Mouse (Mus musculus) liver, postnatal 0 days (tissue): ENCODE measurements around the gene Ano3. TPM values are rescaled to one million over a fixed set of nuclear protein-coding genes. Genes with fewer than 3 reads are reported as not detected.

Experiments
- ATAC-seq: fragments of 200-750 bp; cut with Nextera tagmentation; 2 replicates; pipeline ENCODE4 v1.8.0; 2017; ENCODE audit warnings: mild to moderate bottlenecking, moderate library complexity
- DNase-seq: peaks from one replicate; pipeline ENCODE4 v3.0.0-alpha.2; 2016
- H3K27ac ChIP-seq: fragments of 300-500 bp; sonication (generic); 2 replicates; pipeline ENCODE4 v1.5.1; 2014; ENCODE audit warnings: antibody characterized with exemption, moderate library complexity, mild to moderate bottlenecking, low read depth
- H3K27me3 ChIP-seq: fragments of 300-500 bp; sonication (generic); 2 replicates; pipeline ENCODE4 v1.6.1; 2014; ENCODE audit warnings: low read length, control low read depth, mixed read lengths; ENCODE audit not compliant: insufficient read depth
- H3K36me3 ChIP-seq: fragments of 300-500 bp; sonication (generic); replicated peaks from 2 replicates; pipeline ENCODE4 v1.6.1; 2014; ENCODE audit warnings: mild to moderate bottlenecking, control low read depth, low read length, moderate library complexity, mixed read lengths; ENCODE audit not compliant: insufficient read depth
- H3K4me1 ChIP-seq: fragments of 300-500 bp; sonication (generic); 2 replicates; pipeline ENCODE4 v1.6.1; 2014; ENCODE audit warnings: antibody characterized with exemption, mild to moderate bottlenecking, control low read depth; ENCODE audit not compliant: insufficient read depth
- H3K4me2 ChIP-seq: fragments of 300-500 bp; sonication (generic); 2 replicates; pipeline ENCODE4 v1.6.1; 2014; ENCODE audit warnings: low read depth, mild to moderate bottlenecking, low read length, moderate library complexity, mixed read lengths
- H3K4me3 ChIP-seq: fragments of 300-500 bp; sonication (generic); 2 replicates; pipeline ENCODE4 v1.5.1; 2014; ENCODE audit warnings: low read depth, low read length
- H3K9ac ChIP-seq: fragments of 300-500 bp; sonication (generic); replicated peaks from 2 replicates; pipeline ENCODE4 v1.6.1; 2014; ENCODE audit warnings: mild to moderate bottlenecking, moderate library complexity
- H3K9me3 ChIP-seq: fragments of 300-500 bp; sonication (generic); 2 replicates; pipeline ENCODE4 v1.6.1; 2016; ENCODE audit warnings: mild to moderate bottlenecking, control low read depth, low read length, mixed read lengths
- CTCF ChIP-seq: sonication (generic); IDR thresholded peaks from 2 replicates; pipeline ENCODE4 v1.5.1; 2016; ENCODE audit warnings: antibody characterized with exemption, low read depth
- EP300 ChIP-seq: IDR thresholded peaks from 2 replicates; pipeline ENCODE4 v1.6.1; 2016; ENCODE audit warnings: antibody characterized with exemption, low read depth, mild to moderate bottlenecking
- WGBS: fragments of 180-500 bp; shearing (Covaris S2); extraction: QIAGEN DNeasy Blood & Tissue Kit; methylation state at CpG from one replicate; pipeline ENCODE4 v1.1.7; 2014; ENCODE audit not compliant: insufficient replicate concordance; 5-methylcytosine and 5-hydroxymethylcytosine counted together
- polyA plus RNA-seq: library from polyadenylated mRNA; unstranded; fragments of >200 nt; fragmentation: Nextera tagmentation; extraction: Ambion mirVana; gene quantifications from 2 replicates; pipeline ENCODE4 v1.2.1, GENCODE M21; 2015

Ano3 gene
- polyA plus RNA-seq, 1 experiment from 2014 or later: not detected

GRCm38 (mm10) chr2:110909506-110909905 lies 41.2 kb downstream of the Ano3 start:
- no peaks in the 10 kb centered on the region for H3K9me3 ChIP-seq
- H3K36me3 ChIP-seq: no peaks in the 10 kb centered on the region
- no peak overlapping the region for H3K4me2 ChIP-seq
- WGBS: 61% methylated on average over 2 of the region's 2 CpGs
- TF ChIP-seq EP300 (no peak), CTCF (no peak)
- DNase-seq: no peak
- ATAC-seq: no peak
- H3K9ac ChIP-seq: no peak overlapping the region
- H3K4me3 ChIP-seq: no peak overlapping the region
- no peaks in the 10 kb centered on the region for H3K27me3 ChIP-seq
- no peak overlapping the region for H3K27ac ChIP-seq
- no peaks in the 10 kb centered on the region for H3K4me1 ChIP-seq

- ATAC-seq (no peak), DNase-seq (no peak)
- H3K36me3 ChIP-seq: no peaks in the 10 kb centered on the region
- H3K4me1 ChIP-seq: no peaks in the 10 kb centered on the region
- WGBS: 64% methylated on average over 3 of the region's 3 CpGs
- no peak overlapping the region for H3K4me2 ChIP-seq
- H3K9me3 ChIP-seq: no peaks in the 10 kb centered on the region
- no peak overlapping the region for H3K4me3 ChIP-seq
- TF ChIP-seq CTCF (no peak), EP300 (no peak)
- H3K27me3 ChIP-seq: no peaks in the 10 kb centered on the region
- H3K27ac ChIP-seq: no peak overlapping the region
- no peak overlapping the region for H3K9ac ChIP-seq
These were observed 44.2 kb downstream of the Ano3 start for GRCm38 (mm10) chr2:110906473-110906872.

GRCm38 (mm10) chr2:110896477-110897270 lies 54.0 kb downstream of the Ano3 start:
- Histone ChIP-seq H3K9me3 (no peaks in the 10 kb centered on the region), H3K9ac (no peak overlapping the region), H3K4me2 (no peak overlapping the region), H3K27ac (no peak overlapping the region), H3K4me3 (no peak overlapping the region), H3K4me1 (no peaks in the 10 kb centered on the region), H3K27me3 (no peaks in the 10 kb centered on the region), H3K36me3 (no peaks in the 10 kb centered on the region)
- WGBS: 75% methylated on average over 2 of the region's 2 CpGs
- TF ChIP-seq CTCF (no peak), EP300 (no peak)
- no peak for ATAC-seq
- no peak for DNase-seq

- no peak for DNase-seq
- Histone ChIP-seq H3K9ac (no peak overlapping the region), H3K27ac (no peak overlapping the region), H3K9me3 (no peaks in the 10 kb centered on the region; the same call in 1 of the 2 replicates), H3K4me2 (no peak overlapping the region), H3K4me3 (no peak overlapping the region), H3K36me3 (no peaks in the 10 kb centered on the region), H3K4me1 (no peaks in the 10 kb centered on the region), H3K27me3 (no peaks in the 10 kb centered on the region)
- 69% methylated on average over 4 of the region's 4 CpGs for WGBS
- TF ChIP-seq CTCF: no peak
- no peak for TF ChIP-seq EP300
- ATAC-seq: no peak
These were observed 79.1 kb downstream of the Ano3 start for GRCm38 (mm10) chr2:110871650-110872049.

GRCm38 (mm10) chr2:110865584-110865983 lies 85.1 kb downstream of the Ano3 start:
- 56% methylated on average over 3 of the region's 3 CpGs for WGBS

GRCm38 (mm10) chr2:110863376-110863775 lies 87.3 kb downstream of the Ano3 start:
- no peak overlapping the region for H3K27ac ChIP-seq
- TF ChIP-seq CTCF (no peak), EP300 (no peak)
- no peak for ATAC-seq

More at GRCm38 (mm10) chr2:110865584-110865983, 85.1 kb downstream of the Ano3 start:
- TF ChIP-seq CTCF (no peak), EP300 (no peak)
- ATAC-seq: no peak
- Histone ChIP-seq H3K9me3 (no peaks in the 10 kb centered on the region), H3K9ac (no peak overlapping the region), H3K27ac (no peak overlapping the region), H3K36me3 (no peaks in the 10 kb centered on the region), H3K27me3 (no peaks in the 10 kb centered on the region), H3K4me3 (no peak overlapping the region), H3K4me1 (no peaks in the 10 kb centered on the region), H3K4me2 (no peak overlapping the region)
- no peak for DNase-seq

More at GRCm38 (mm10) chr2:110863376-110863775, 87.3 kb downstream of the Ano3 start:
- DNase-seq: no peak
- no peaks in the 10 kb centered on the region for H3K4me1 ChIP-seq
- H3K36me3 ChIP-seq: no peaks in the 10 kb centered on the region
- WGBS: 83% methylated on average over 4 of the region's 4 CpGs
- H3K27me3 ChIP-seq: no peaks in the 10 kb centered on the region
- H3K4me3 ChIP-seq: no peak overlapping the region
- H3K4me2 ChIP-seq: no peak overlapping the region
- H3K9ac ChIP-seq: no peak overlapping the region
- H3K9me3 ChIP-seq: no peaks in the 10 kb centered on the region; the same call in 1 of the 2 replicates
